Mouse (Mus musculus): ENCODE measurements around the gene Thada.

Gene Thada

GRCm38 (mm10) chr17:84465753-84466608, at the start of gene Thada:
Gene Thada (minus strand): TSS chr17:84466205.
- peak; percentile 95 for DNase-seq (ENCODE audit: low spot score in 2 of 2)

GRCm38 (mm10) chr17:84512516-84513085, 46.6 kb upstream of the Thada start:
- no peak for DNase-seq (ENCODE audit: low spot score in 2 of 2)

DNA sequence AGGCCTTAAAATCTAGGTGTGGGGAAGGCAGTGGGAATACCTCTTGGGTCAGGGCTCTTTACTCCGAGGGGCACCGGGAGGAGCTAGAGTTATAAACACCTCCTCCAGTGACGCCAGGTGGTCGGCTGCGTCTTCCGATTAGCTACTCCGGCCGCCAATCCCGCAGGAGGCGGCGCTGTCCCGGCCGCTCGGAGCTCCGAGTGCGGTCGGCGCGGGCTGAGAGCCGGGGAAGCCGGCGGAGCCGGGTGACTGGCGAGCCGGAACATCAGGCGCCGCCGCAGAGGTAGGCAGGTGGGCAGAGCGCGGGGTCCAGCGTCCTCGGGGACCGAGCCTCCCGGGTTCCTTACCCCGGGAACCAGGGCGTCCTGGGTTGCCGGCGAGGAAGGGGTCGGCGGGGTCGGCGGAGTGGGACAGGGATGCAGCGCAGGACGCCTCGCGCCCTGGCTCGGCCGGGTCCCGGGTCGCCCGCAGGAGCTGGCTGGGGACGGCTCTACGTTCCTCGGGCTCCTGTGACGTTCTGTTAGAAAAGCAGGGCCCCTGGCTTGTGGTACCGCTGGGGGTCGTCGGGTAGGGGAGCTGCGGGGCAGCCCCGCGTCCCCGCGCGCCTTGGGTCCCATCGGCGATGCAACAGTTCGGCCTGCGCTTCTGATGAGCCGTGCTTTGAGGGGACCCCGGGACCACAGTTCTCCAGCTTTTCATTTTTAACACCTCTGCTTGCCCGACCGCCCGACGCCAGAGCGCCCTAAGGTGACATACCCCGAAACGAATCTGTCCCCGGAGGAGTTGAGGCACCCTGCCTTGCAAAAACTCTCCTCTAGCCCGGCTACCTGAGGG, 45.9 kb upstream of the Thada start, which contains the start of gene Plekhh2:
TSS of gene Plekhh2 (plus strand) at position 214 of the 834 bp plus-strand sequence.
- peak; percentile 69 to 76 for DNase-seq (ENCODE audit: low spot score in 2 of 2)

GRCm38 (mm10) chr17:84510961-84511639, 45.1 kb upstream of the Thada start:
- no peak for DNase-seq (ENCODE audit: low spot score in 2 of 2)

DNA sequence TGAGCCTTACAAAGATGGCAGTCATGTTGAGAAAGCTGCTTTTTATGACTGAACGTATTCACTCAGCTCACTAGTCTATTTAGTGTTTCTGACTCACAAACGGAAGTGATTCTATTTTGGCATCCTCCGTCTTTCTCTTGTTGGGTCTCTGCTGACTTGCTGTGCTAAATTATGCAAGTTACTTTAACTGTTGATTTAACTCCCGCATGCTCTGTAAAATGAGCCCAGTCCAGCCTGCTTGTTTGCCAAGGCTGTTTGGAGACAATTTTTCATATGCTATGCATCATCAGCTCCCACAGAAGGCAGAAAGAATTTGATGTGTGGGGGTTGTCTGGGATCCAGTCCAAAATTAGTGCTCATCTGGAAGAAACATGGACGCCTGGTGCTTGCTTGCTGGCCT, 44.4 kb upstream of the Thada start:
- DNase-seq (ENCODE audit: low spot score in 2 of 2), result peak; percentile 50 to 76

DNA sequence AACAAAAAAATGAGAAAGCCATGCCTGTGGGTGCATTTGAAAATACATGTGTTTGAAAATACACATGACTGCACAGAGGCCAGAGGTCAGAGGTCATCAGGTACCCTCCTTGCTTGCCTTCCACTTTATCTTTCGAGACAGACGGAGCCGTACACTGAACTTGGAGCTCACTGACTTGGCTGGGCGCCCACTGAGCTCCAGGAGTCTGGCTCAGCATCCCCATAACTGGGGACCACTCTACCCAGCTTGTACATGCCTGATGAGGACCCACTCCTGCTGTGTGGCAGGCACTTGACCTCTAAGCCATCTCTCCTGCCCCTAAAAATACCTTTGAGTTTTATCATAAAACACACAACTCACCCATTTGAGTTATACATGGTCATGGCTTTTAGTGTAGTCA, 43.2 kb upstream of the Thada start:
- no peak for DNase-seq (ENCODE audit: low spot score in 2 of 2)

- DNase-seq (ENCODE audit: low spot score in 2 of 2), result no peak
Measured at GRCm38 (mm10) chr17:84508736-84509135, 42.7 kb upstream of the Thada start.

DNA sequence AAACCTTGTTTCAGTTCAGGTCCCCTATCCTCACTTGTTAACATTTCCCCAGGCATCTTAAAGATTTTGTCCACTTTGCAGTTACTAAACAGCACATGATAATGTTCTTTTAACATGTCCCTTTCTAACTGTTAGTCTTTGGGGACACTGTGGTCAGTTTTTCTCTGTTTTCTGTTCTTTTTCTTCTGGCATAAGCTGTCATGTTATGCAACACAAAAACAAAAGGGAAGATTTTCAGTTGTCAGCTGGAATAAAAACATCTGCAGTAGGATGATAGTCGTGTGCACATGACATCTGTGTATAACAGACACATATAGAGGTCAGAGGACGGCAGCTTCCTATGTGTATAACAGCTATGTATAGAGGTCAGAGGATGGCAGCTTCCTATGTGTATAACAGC, 39.9 kb upstream of the Thada start:
- DNase-seq (ENCODE audit: low spot score in 2 of 2), result no peak

GRCm38 (mm10) chr17:84502341-84502740, 36.3 kb upstream of the Thada start:
- no peak for DNase-seq (ENCODE audit: low spot score in 2 of 2)

GRCm38 (mm10) chr17:84498639-84499038, 32.6 kb upstream of the Thada start:
- no peak for DNase-seq (ENCODE audit: low spot score in 2 of 2)

GRCm38 (mm10) chr17:84497972-84498604, 32.1 kb upstream of the Thada start:
- DNase-seq (ENCODE audit: low spot score in 2 of 2), result no peak

GRCm38 (mm10) chr17:84497559-84497958, 31.6 kb upstream of the Thada start:
- no peak for DNase-seq (ENCODE audit: low spot score in 2 of 2)

GRCm38 (mm10) chr17:84497026-84497425, 31.0 kb upstream of the Thada start:
- no peak for DNase-seq (ENCODE audit: low spot score in 2 of 2)

GRCm38 (mm10) chr17:84492255-84492880, 26.4 kb upstream of the Thada start:
- DNase-seq (ENCODE audit: low spot score in 2 of 2), result no peak

- DNase-seq (ENCODE audit: low spot score in 2 of 2), result no peak
Measured at GRCm38 (mm10) chr17:84487415-84487814, 21.4 kb upstream of the Thada start.

- DNase-seq (ENCODE audit: low spot score in 2 of 2), result no peak
Measured at GRCm38 (mm10) chr17:84483673-84484320, 17.8 kb upstream of the Thada start.

- DNase-seq (ENCODE audit: low spot score in 2 of 2), result no peak
Measured at GRCm38 (mm10) chr17:84482831-84483230, 16.8 kb upstream of the Thada start.

DNA sequence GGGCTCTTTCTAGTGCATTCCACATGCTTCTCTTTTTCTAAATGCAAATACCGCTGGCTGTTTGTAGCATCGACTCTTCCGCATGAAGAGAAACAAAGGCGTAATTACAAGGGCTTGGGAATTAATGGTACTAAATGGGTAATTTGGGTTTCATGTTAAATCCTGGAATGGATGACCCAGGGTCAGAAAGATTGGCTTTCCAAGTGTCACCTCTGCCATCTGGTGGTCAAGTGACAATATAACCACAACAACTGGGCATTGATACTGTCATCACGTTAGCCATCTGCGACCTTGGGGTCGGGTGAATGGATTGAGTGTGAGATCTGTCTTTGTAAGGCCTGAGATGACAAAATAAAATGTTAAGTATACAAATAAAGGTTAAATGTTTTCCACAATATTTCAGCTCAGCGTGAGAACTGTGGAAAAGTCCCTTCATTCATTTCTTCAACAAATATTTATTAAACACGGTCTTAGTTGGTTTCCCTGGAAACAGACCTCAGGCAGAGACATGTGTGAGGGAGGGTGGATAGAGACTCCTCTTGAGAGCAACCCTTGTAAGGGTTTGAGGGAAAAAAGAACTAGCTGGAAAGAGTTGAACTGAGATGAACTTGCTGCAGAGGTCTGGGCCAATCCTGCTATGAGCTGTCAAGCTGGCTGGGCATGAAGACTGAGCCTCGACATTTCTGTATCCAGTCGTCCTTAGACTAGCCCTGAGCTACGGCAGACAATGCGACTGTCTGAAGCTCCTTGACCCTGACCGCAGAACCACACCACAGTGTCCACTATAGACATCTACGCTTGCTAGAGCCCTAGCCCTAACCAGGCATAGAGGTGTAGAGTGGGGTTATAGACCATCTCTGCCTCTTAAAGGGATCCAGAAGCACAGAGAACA, 14.7 kb upstream of the Thada start:
- no peak for DNase-seq (ENCODE audit: low spot score in 2 of 2)

DNA sequence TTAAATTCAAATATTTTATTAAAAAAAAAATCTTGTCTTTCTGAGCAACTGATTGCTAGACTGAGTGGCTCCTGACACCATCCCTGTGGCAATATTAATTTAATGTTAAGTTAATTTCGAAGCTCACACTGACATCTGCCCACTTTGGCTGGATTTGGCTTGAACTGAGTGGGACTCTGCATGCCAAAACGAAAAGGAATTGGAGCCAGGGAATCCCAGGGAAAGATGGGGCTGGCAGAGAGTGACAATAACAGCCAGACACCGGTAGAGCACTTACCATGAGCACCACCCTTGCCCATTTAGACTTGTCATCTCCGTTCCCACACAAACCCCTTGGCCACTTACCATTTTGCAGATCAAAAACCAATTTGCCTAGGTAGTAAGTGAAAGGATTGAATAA, 12.3 kb upstream of the Thada start:
- DNase-seq (ENCODE audit: low spot score in 2 of 2), result no peak
